Mouse (Mus musculus): ENCODE measurements around the gene Rnpepl1. TPM values are rescaled to one million over a fixed set of nuclear protein-coding genes. Genes with fewer than 3 reads are reported as not detected.
A peak's percentile ranks its signal among the peaks of the same experiment; 100 is the strongest.

Gene Rnpepl1
- polyA plus RNA-seq, 1 experiment = 55.7 TPM

- no peak for TF ChIP-seq POLR2A (IDR thresholded peaks at IDR 0.05; ENCODE audit: borderline replicate concordance, extremely low read depth, insufficient read depth, insufficient read length, poor library complexity, severe bottlenecking)
- TF ChIP-seq CTCF (IDR thresholded peaks at IDR 0.05; ENCODE audit: borderline replicate concordance, extremely low read depth, insufficient read depth, insufficient read length) = no peak
- DNase-seq (ENCODE audit: low read depth) = no peak
These were observed 2.8 kb upstream of the Rnpepl1 start for GRCm38 (mm10) chr1:92907632-92908360.

DNA sequence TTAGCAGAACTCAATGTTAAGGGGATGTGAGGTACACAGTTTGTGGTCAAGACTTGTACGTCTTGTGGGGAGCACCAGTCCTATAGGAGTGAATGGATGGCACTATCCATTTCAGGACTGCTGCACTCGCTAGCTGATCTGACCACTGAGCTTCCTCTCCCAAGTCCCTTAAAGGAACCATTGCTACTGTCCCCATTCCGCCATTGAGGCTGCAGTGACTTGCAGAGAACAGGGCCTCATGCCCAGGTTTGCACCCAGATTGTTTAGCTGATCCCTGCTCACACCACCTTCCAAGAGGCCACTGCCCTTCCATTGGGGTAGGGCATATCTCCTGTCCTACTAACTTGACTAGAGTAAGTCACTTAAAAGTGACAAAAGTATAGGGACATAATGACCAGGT lies 1.9 kb upstream of the Rnpepl1 start:
- no peak for DNase-seq (ENCODE audit: low read depth)
- no peak for TF ChIP-seq CTCF (IDR thresholded peaks at IDR 0.05; ENCODE audit: borderline replicate concordance, extremely low read depth, insufficient read depth, insufficient read length)
- TF ChIP-seq POLR2A (IDR thresholded peaks at IDR 0.05; ENCODE audit: borderline replicate concordance, extremely low read depth, insufficient read depth, insufficient read length, poor library complexity, severe bottlenecking) = no peak

DNA sequence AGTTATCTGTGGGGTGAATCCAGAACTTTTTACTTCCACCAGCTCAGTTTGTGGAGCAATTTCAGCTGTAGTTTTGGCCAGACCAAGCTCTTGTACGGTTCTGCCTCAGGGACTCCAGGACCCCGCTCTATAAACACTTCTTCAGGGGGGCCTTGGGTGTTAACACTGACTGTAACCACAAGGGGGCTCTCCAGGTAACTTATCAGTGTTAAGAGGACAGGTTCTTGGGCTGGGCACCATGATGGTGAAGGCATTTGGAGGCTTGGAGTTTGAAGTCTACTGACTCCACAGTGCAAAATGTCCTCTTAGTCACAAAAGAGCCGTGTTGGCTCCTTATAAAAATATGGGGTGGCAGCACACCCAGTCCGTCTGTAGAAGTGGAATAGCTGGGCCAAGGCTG lies 1.5 kb upstream of the Rnpepl1 start:
- peak; percentile 53 for DNase-seq (ENCODE audit: low read depth)
- TF ChIP-seq POLR2A (IDR thresholded peaks at IDR 0.05; ENCODE audit: borderline replicate concordance, extremely low read depth, insufficient read depth, insufficient read length, poor library complexity, severe bottlenecking) (no peak), CTCF (IDR thresholded peaks at IDR 0.05; ENCODE audit: borderline replicate concordance, extremely low read depth, insufficient read depth, insufficient read length) (peak; percentile 52; the same call in 1 of the 2 replicates)

DNA sequence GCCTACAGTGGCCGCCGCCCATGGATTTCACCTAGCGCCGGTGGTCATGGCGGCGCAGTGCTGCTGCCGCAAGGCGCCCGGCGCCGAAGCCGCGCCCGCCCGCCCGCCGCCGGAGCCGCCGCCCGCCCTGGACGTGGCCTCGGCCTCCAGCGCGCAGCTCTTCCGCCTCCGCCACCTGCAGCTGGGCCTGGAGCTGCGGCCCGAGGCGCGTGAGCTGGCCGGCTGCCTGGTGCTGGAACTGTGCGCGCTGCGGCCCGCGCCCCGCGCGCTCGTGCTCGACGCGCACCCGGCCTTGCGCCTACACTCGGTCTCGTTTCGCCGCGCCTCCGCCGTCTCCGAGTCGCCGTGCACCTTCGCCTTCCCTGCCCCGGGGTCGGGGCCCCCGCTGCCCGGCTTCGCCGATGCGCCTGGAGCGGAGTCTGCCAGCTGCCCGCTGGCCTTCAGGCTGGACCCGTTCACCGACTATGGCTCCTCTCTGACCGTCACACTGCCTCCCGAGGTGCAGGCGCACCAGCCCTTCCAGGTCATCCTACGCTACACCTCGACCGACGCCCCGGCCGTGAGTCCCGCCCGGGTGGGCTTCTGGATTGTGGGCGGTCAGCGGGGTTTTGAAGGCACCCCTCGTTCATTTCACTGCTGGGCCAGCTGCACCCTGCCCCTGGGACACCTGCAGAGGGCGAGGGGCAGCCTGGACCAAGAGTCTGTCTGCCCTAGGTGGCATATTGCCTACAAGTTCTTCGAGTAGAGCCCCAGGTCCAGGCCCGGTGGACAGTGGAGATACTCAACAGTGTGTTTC lies 540 bp downstream of the Rnpepl1 start:
- TF ChIP-seq POLR2A (IDR thresholded peaks at IDR 0.05; ENCODE audit: borderline replicate concordance, extremely low read depth, insufficient read depth, insufficient read length, poor library complexity, severe bottlenecking) (no peak), CTCF (IDR thresholded peaks at IDR 0.05; ENCODE audit: borderline replicate concordance, extremely low read depth, insufficient read depth, insufficient read length) (no peak)
- DNase-seq (ENCODE audit: low read depth) = peak; percentile 76

- TF ChIP-seq POLR2A (IDR thresholded peaks at IDR 0.05; ENCODE audit: borderline replicate concordance, extremely low read depth, insufficient read depth, insufficient read length, poor library complexity, severe bottlenecking) (no peak), CTCF (IDR thresholded peaks at IDR 0.05; ENCODE audit: borderline replicate concordance, extremely low read depth, insufficient read depth, insufficient read length) (no peak)
- DNase-seq (ENCODE audit: low read depth) = peak; percentile 30
These were observed 1.1 kb downstream of the Rnpepl1 start for GRCm38 (mm10) chr1:92911721-92912138.

- DNase-seq (ENCODE audit: low read depth) = no peak
- no peak for TF ChIP-seq POLR2A (IDR thresholded peaks at IDR 0.05; ENCODE audit: borderline replicate concordance, extremely low read depth, insufficient read depth, insufficient read length, poor library complexity, severe bottlenecking)
- TF ChIP-seq CTCF (IDR thresholded peaks at IDR 0.05; ENCODE audit: borderline replicate concordance, extremely low read depth, insufficient read depth, insufficient read length) = peak; percentile 34; the same call in 1 of the 2 replicates
These were observed 1.7 kb downstream of the Rnpepl1 start for GRCm38 (mm10) chr1:92912286-92912685.

- TF ChIP-seq POLR2A (IDR thresholded peaks at IDR 0.05; ENCODE audit: borderline replicate concordance, extremely low read depth, insufficient read depth, insufficient read length, poor library complexity, severe bottlenecking) (no peak), CTCF (IDR thresholded peaks at IDR 0.05; ENCODE audit: borderline replicate concordance, extremely low read depth, insufficient read depth, insufficient read length) (no peak)
These were observed 3.7 kb downstream of the Rnpepl1 start for GRCm38 (mm10) chr1:92914239-92914638.

DNA sequence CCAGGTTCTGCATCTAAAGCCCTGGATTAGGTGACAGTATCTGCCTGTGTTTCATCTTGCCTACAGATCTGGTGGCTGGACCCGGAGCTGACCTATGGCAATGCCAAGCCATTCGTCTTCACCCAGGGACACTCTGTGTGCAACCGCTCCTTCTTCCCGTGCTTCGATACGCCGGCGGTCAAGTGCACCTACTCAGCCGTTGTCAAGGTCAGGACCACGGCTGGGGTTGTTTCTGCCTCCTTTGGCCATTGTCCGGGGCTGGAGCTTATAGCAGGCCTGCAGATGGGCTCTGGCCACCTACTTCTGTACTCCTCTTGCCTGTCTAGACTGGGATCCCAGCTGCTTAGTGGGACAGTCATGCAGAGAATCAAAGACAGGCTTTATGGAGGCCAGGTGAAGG lies 4.4 kb downstream of the Rnpepl1 start:
- no peak for DNase-seq (ENCODE audit: low read depth)
- TF ChIP-seq POLR2A (IDR thresholded peaks at IDR 0.05; ENCODE audit: borderline replicate concordance, extremely low read depth, insufficient read depth, insufficient read length, poor library complexity, severe bottlenecking) (no peak), CTCF (IDR thresholded peaks at IDR 0.05; ENCODE audit: borderline replicate concordance, extremely low read depth, insufficient read depth, insufficient read length) (no peak)

More at GRCm38 (mm10) chr1:92914239-92914638, 3.7 kb downstream of the Rnpepl1 start:
- DNase-seq (ENCODE audit: low read depth) = no peak

DNA sequence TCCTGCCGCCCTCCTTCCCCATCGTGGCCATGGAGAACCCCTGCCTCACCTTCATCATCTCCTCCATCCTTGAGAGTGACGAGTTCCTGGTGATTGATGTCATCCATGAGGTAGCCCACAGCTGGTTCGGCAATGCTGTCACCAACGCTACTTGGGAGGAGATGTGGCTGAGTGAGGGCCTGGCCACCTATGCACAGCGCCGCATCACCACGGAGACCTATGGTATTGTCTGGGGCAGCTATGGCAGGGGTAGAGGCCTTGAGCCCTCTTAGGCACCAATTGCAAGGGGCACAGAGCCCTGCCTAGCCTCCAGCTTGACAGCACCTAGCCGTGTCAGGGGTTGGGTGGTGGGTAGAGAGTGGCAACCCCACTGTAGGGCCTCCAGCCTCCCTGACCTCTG lies 6.1 kb downstream of the Rnpepl1 start:
- DNase-seq (ENCODE audit: low read depth) = no peak
- TF ChIP-seq CTCF (IDR thresholded peaks at IDR 0.05; ENCODE audit: borderline replicate concordance, extremely low read depth, insufficient read depth, insufficient read length) = no peak
- TF ChIP-seq POLR2A (IDR thresholded peaks at IDR 0.05; ENCODE audit: borderline replicate concordance, extremely low read depth, insufficient read depth, insufficient read length, poor library complexity, severe bottlenecking) = no peak

DNA sequence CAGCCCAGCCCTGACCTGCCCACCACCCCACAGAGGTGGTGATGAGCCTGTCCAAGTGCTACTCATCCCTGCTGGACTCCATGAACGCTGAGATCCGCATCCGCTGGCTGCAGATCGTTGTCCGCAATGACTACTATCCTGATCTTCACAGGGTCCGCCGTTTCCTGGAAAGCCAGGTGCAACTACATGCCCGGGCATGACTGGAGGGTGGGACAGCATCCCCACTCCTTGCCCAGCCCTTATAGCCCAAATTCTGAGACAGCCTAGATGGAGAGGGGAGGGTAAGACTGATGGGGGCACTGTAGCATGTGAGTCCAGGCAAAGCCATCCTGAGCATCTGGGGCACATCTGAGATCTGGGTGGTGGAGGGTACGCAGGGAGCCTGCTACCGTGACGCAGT lies 8.6 kb downstream of the Rnpepl1 start:
- TF ChIP-seq CTCF (IDR thresholded peaks at IDR 0.05; ENCODE audit: borderline replicate concordance, extremely low read depth, insufficient read depth, insufficient read length) (no peak), POLR2A (IDR thresholded peaks at IDR 0.05; ENCODE audit: borderline replicate concordance, extremely low read depth, insufficient read depth, insufficient read length, poor library complexity, severe bottlenecking) (no peak)
- no peak for DNase-seq (ENCODE audit: low read depth)

GRCm38 (mm10) chr1:92919775-92920174 lies 9.2 kb downstream of the Rnpepl1 start:
- TF ChIP-seq POLR2A (IDR thresholded peaks at IDR 0.05; ENCODE audit: borderline replicate concordance, extremely low read depth, insufficient read depth, insufficient read length, poor library complexity, severe bottlenecking) = no peak
- no peak for TF ChIP-seq CTCF (IDR thresholded peaks at IDR 0.05; ENCODE audit: borderline replicate concordance, extremely low read depth, insufficient read depth, insufficient read length)

More at GRCm38 (mm10) chr1:92919775-92920174, 9.2 kb downstream of the Rnpepl1 start:
- no peak for DNase-seq (ENCODE audit: low read depth)
